Mouse (Mus musculus) testis, adult 2 months (tissue): Measurements from ENCODE around the gene Nme7. TPM values are rescaled to one million over a fixed set of nuclear protein-coding genes. Genes with fewer than 3 reads are reported as not detected.

Experiments used
- H3K27ac ChIP-seq: fragments of 200-500 bp; 2 replicates; pipeline ENCODE4 v1.5.1; 2012; ENCODE audit warnings: low read depth, low read length; ENCODE audit not compliant: control insufficient read depth, insufficient read depth
- H3K27me3 ChIP-seq: fragments of 200-500 bp; 2 replicates; pipeline ENCODE4 v1.6.1; 2012; ENCODE audit warnings: mild to moderate bottlenecking, low read length, moderate library complexity; ENCODE audit not compliant: control insufficient read depth, insufficient read depth
- H3K36me3 ChIP-seq: fragments of 200-500 bp; 2 replicates; pipeline ENCODE4 v1.6.1; 2012; ENCODE audit warnings: mild to moderate bottlenecking, low read length; ENCODE audit not compliant: control insufficient read depth, insufficient read depth
- H3K4me1 ChIP-seq: fragments of 200-500 bp; 2 replicates; pipeline ENCODE4 v1.6.1; 2012; ENCODE audit warnings: low read length; ENCODE audit not compliant: control insufficient read depth, insufficient read depth
- H3K4me3 ChIP-seq: fragments of 200-500 bp; 2 replicates; pipeline ENCODE4 v1.5.1; 2012; ENCODE audit warnings: low read depth, mild to moderate bottlenecking, low read length, moderate library complexity, mixed read lengths; ENCODE audit not compliant: control insufficient read depth
- CTCF ChIP-seq: fragments of 200-500 bp; IDR thresholded peaks from 2 replicates; pipeline ENCODE4 v1.5.1; 2012; ENCODE audit warnings: low read depth, mild to moderate bottlenecking, inconsistent platforms, low read length, moderate library complexity; ENCODE audit not compliant: control insufficient read depth, insufficient read depth, insufficient replicate concordance
- POLR2A ChIP-seq: fragments of 200-500 bp; IDR thresholded peaks from 2 replicates; pipeline ENCODE4 v1.6.1; 2012; ENCODE audit warnings: low read depth, mild to moderate bottlenecking, inconsistent platforms, low read length, moderate library complexity; ENCODE audit not compliant: control insufficient read depth
- polyA plus RNA-seq: library from polyadenylated mRNA; depleted of rRNA; stranded (reverse); fragments of >200 nt; gene quantifications from 2 replicates; pipeline ENCODE4 v1.2.3, GENCODE M21; 2012

Gene Nme7
- polyA plus RNA-seq, 1 experiment, result 42.8 TPM

DNA sequence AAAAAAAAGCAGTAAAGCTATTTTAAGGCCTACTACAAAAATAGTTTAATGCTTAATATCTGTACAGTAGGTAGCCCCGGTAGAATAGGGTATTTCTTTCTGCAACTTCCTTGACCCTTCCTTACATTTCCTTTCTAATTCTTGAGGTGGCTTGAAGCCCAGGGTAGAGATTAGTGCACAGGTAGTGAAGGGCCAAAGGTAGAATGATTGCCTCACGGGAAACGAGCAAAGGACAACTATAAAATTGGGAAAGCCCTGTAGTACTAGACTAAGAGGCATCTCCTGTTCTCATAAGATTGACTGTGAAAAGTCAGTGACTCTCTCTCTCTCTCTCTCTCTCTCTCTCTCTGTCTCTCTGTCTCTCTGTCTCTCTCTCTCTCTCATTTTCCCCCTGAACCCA, 31.5 kb downstream of the Nme7 start:
- no peaks in the 10 kb centered on the region for H3K27me3 ChIP-seq
- no peaks in the 10 kb centered on the region for H3K4me1 ChIP-seq
- TF ChIP-seq POLR2A (no peak), CTCF (no peak)
- H3K27ac ChIP-seq, result no peak overlapping the region
- no peak overlapping the region for H3K4me3 ChIP-seq
- no peaks in the 10 kb centered on the region for H3K36me3 ChIP-seq

DNA sequence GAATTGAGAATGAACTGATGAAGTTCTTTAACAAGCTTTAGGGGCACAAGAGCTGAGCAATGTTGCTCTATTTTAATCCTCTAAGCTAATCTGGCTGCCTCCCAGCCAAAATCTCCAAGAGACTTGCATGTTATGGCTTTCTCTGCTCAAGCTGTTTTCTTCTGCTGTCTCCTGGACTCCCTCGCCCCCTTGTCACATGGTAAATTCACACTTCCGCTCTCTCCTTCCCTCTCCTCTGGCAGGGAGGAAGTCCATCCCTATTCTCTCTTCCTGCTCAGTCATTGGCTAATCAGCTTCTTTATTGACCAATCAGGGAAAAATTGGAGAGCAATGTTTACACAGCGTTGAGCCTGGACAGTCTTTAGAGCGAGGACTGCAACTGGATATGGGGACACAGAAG, 31.9 kb downstream of the Nme7 start:
- Histone ChIP-seq H3K4me1 (no peaks in the 10 kb centered on the region), H3K27me3 (no peaks in the 10 kb centered on the region), H3K4me3 (no peak overlapping the region), H3K36me3 (no peaks in the 10 kb centered on the region), H3K27ac (no peak overlapping the region)
- TF ChIP-seq POLR2A, result no peak
- no peak for TF ChIP-seq CTCF

DNA sequence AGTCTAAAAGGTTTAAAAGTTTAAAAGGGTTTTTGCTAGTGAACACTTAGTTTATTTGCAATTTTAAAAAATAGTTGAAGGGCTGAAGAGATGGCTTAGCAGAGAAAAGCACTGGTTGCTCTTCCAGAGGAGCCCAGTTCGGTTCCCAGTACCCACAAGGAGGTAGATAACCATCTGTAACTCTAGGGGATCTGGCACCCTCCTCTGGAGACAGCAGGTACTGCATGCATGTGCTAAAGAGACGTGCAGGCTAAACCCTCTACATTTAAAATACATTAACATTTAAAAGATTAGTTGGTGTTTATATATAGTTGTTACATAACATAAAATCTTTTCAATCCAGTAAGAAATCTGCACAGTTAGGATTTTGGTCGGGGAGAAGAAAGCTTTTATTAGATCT, 38.2 kb downstream of the Nme7 start:
- H3K4me3 ChIP-seq, result no peak overlapping the region
- H3K27ac ChIP-seq, result no peak overlapping the region
- H3K27me3 ChIP-seq, result no peaks in the 10 kb centered on the region
- H3K36me3 ChIP-seq, result no peaks in the 10 kb centered on the region; the same call in 1 of the 2 replicates
- TF ChIP-seq CTCF (peak; percentile 22; the same call in 1 of the 2 replicates), POLR2A (no peak)
- no peaks in the 10 kb centered on the region for H3K4me1 ChIP-seq

DNA sequence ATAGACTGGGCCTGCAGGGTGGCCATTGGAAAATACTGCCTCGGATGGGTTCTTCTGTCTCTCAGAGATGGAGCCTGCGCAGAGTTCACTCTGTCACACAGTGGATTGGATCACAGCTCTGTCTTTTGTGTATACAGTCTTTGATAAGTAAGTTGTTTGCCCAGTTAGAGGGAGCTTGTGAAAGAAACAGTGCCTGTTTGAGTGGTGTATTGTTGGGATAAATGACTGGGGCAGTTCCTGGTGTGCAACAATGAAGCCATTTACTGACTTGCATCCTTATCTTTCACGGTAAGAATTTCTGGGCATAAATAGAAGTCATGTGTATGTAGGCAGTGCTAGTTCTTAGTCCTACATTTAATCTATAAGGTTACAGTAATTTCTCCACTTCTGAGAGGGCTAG, 49.5 kb downstream of the Nme7 start:
- Histone ChIP-seq H3K27me3 (no peaks in the 10 kb centered on the region), H3K27ac (peak overlapping the region; percentile 39; the same call in 1 of the 2 replicates), H3K4me1 (no peaks in the 10 kb centered on the region), H3K4me3 (no peak overlapping the region), H3K36me3 (no peaks in the 10 kb centered on the region)
- TF ChIP-seq CTCF (no peak), POLR2A (no peak)

DNA sequence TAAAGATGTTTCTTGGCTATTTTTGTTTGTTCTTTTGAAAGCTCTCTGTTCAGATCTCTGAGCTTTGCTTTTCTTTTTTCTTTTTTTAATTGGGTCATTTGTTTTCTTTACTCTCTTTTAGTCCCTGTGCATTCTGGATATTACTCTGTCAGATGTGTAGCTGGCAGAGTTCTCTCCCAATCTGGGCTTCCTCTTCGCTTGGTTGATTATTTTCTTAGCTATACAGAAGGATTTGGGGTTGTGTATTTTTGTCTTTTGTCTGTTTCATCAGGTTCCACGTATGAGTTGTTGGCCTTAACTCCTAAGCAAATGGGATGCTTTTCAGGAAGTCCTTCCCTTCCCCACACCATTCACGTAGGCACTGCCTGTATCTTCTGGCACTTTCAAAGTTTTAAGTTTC, 54.1 kb downstream of the Nme7 start:
- Histone ChIP-seq H3K4me1 (no peaks in the 10 kb centered on the region), H3K27ac (no peak overlapping the region), H3K4me3 (no peak overlapping the region), H3K27me3 (no peaks in the 10 kb centered on the region), H3K36me3 (no peaks in the 10 kb centered on the region)
- no peak for TF ChIP-seq CTCF
- no peak for TF ChIP-seq POLR2A

DNA sequence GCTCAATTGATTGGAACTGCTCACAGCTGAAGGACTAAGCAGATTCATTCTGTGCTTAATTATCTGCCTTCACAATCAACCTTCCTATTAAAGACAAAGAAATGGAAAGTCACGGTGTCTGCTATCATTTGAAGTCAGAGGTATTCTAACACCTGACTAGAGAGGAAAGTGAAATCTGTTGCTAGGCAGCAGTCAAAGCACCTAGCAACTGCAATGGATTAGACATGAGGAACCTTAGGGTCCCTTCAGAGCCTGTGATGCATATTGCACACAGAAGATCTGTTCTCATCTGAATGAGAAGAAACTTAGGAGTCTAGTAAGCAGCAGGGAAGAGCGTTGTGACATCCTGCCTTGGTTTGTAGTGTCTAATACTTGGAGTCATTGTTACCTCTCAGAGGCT, 58.1 kb downstream of the Nme7 start:
- no peaks in the 10 kb centered on the region for H3K36me3 ChIP-seq
- H3K4me1 ChIP-seq, result no peaks in the 10 kb centered on the region
- no peaks in the 10 kb centered on the region for H3K27me3 ChIP-seq
- no peak for TF ChIP-seq CTCF
- TF ChIP-seq POLR2A, result no peak
- H3K4me3 ChIP-seq, result no peak overlapping the region
- no peak overlapping the region for H3K27ac ChIP-seq

DNA sequence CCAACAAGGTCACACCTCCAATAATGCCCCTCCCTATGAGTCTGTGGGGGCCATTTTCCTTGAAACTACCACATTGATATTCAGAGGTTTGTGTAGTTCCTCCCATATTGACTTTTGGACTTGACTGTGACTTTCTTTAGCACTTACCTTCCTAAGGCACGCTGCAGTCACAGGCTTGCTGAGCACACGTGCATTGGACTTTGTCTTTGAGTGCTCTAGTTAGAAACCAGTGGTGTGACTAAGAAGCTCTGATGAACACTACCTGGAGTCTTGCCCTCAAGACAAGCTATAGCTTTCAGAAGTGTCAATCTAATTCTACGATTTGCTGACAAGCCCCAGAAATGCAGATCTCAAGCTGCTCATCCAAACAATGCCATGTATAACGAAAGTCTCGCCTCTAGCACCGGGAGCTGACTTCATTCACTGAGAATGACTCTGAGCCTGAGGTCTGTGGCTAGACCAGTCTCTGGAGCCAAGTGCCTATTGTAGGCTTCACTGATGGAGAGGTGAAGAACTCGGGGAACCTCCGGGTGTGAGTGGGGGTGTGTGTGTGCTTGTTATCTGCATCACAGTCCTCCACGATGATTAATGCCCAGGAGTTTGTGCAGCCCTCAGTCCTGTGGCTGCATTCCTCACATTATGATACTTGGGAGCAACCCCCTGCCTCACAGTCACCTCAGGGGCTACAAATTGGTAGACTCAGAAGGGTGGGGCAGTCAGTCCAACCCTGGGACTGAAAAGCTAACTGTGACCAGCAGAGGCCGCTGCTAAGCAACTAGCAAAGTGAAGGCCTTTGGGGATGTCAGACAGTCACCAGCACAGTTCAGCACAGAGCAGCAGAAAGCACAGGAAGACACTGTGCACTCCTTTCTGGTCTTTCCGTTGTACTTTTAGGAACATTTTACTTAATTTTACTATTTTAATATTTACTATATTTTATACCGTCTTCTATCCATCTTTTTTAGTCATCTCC, 62.5 kb downstream of the Nme7 start:
- no peak for TF ChIP-seq POLR2A
- TF ChIP-seq CTCF, result peak; percentile 60; the same call in 1 of the 2 replicates
- Histone ChIP-seq H3K27ac (no peak overlapping the region), H3K27me3 (no peaks in the 10 kb centered on the region), H3K4me3 (no peak overlapping the region), H3K36me3 (no peaks in the 10 kb centered on the region), H3K4me1 (no peaks in the 10 kb centered on the region)
